Mouse (Mus musculus) cerebellum, adult 2 months (tissue): Measurements from ENCODE around the gene Sin3a.

Experiments used
- CTCF ChIP-seq: fragments of 200-500 bp; IDR thresholded peaks from 2 replicates; pipeline ENCODE4 v1.5.1; 2011; ENCODE audit warnings: low read depth, mild to moderate bottlenecking, control low read depth, low read length, moderate library complexity, borderline replicate concordance; ENCODE audit not compliant: insufficient read depth
- POLR2A ChIP-seq: fragments of 200-500 bp; IDR thresholded peaks from 2 replicates; pipeline ENCODE4 v1.6.1; 2011; ENCODE audit warnings: low read length, control low read depth, borderline replicate concordance; ENCODE audit not compliant: insufficient read depth

- TF ChIP-seq CTCF (no peak), POLR2A (no peak)
Measured at GRCm38 (mm10) chr9:57158506-57158905, 86.7 kb downstream of the Sin3a start.
